Mouse (Mus musculus) neural tube, embryonic 14.5 days (tissue): ENCODE measurements around the gene Msl2. TPM values are rescaled to one million over a fixed set of nuclear protein-coding genes. Genes with fewer than 3 reads are reported as not detected.

Experiments used
- ATAC-seq: fragments of 200-750 bp; cut with Nextera tagmentation; 2 replicates; pipeline ENCODE4 v1.8.0; 2017; ENCODE audit warnings: low read depth, mild to moderate bottlenecking, moderate TSS enrichment, moderate library complexity
- H3K27ac ChIP-seq: fragments of 300-500 bp; sonication (generic); 2 replicates; pipeline ENCODE4 v1.5.1; 2014; ENCODE audit warnings: low read depth, mild to moderate bottlenecking, control low read depth, low read length, moderate library complexity, mixed read lengths
- H3K27me3 ChIP-seq: fragments of 300-500 bp; sonication (generic); 2 replicates; pipeline ENCODE4 v1.6.1; 2014; ENCODE audit warnings: low read length; ENCODE audit not compliant: control insufficient read depth, insufficient read depth
- H3K36me3 ChIP-seq: fragments of 300-500 bp; sonication (generic); 2 replicates; pipeline ENCODE4 v1.6.1; 2014; ENCODE audit warnings: low read length, mixed read lengths; ENCODE audit not compliant: control insufficient read depth, insufficient read depth
- H3K4me1 ChIP-seq: fragments of 300-500 bp; sonication (generic); 2 replicates; pipeline ENCODE4 v1.6.1; 2014; ENCODE audit warnings: low read length; ENCODE audit not compliant: control insufficient read depth, insufficient read depth
- H3K4me2 ChIP-seq: fragments of 300-500 bp; sonication (generic); 2 replicates; pipeline ENCODE4 v1.6.1; 2014; ENCODE audit warnings: mild to moderate bottlenecking, low read depth, low read length, control low read depth
- H3K4me3 ChIP-seq: fragments of 300-500 bp; sonication (generic); 2 replicates; pipeline ENCODE4 v1.5.1; 2014; ENCODE audit warnings: low read depth, low read length, control low read depth, mixed read lengths
- H3K9ac ChIP-seq: fragments of 300-500 bp; sonication (generic); replicated peaks from 2 replicates; pipeline ENCODE4 v1.6.1; 2014; ENCODE audit warnings: low read depth, mild to moderate bottlenecking, control low read depth, low read length, mixed read lengths
- H3K9me3 ChIP-seq: fragments of 300-500 bp; sonication (generic); 2 replicates; pipeline ENCODE4 v1.6.1; 2016; ENCODE audit warnings: low read length; ENCODE audit not compliant: control insufficient read depth
- WGBS: fragments of 180-500 bp; shearing (Covaris S2); extraction: QIAGEN DNeasy Blood & Tissue Kit; methylation state at CpG from one replicate; pipeline ENCODE4 v1.1.7; 2014; 5-methylcytosine and 5-hydroxymethylcytosine counted together
- polyA plus RNA-seq: library from polyadenylated mRNA; unstranded; fragments of >200 nt; fragmentation: Nextera tagmentation; extraction: Ambion mirVana; gene quantifications from 2 replicates; pipeline ENCODE4 v1.2.1, GENCODE M21; 2014

Msl2 gene
- polyA plus RNA-seq, 1 experiment from 2014 or later = 7.8 TPM

- no peak for ATAC-seq
- Histone ChIP-seq H3K27me3 (no peaks in the 10 kb centered on the region), H3K9ac (no peak overlapping the region), H3K4me3 (no peak overlapping the region), H3K9me3 (no peaks in the 10 kb centered on the region), H3K27ac (no peak overlapping the region), H3K4me1 (no peaks in the 10 kb centered on the region), H3K4me2 (no peak overlapping the region), H3K36me3 (0 out of 2 replicates have a peak, but pooled peaks cover 4% of the 10 kb centered on the region)
- WGBS = 80% methylated on average over 11 of the region's 11 CpGs
Observed at GRCm38 (mm10) chr9:101104931-101105330, 31.0 kb downstream of the Msl2 start.

- Histone ChIP-seq H3K27me3 (no peaks in the 10 kb centered on the region), H3K9ac (no peak overlapping the region), H3K27ac (no peak overlapping the region), H3K4me3 (no peak overlapping the region), H3K36me3 (0 out of 2 replicates have a peak, but pooled peaks cover 4% of the 10 kb centered on the region), H3K4me1 (no peaks in the 10 kb centered on the region), H3K9me3 (no peaks in the 10 kb centered on the region), H3K4me2 (no peak overlapping the region)
- ATAC-seq = no peak
- WGBS = 95% methylated on average over 6 of the region's 6 CpGs
Observed at GRCm38 (mm10) chr9:101105735-101106134, 31.8 kb downstream of the Msl2 start.

- Histone ChIP-seq H3K27me3 (no peaks in the 10 kb centered on the region), H3K4me2 (no peak overlapping the region), H3K27ac (no peak overlapping the region), H3K4me3 (no peak overlapping the region), H3K4me1 (no peaks in the 10 kb centered on the region), H3K36me3 (0 out of 2 replicates have a peak, but pooled peaks cover 4% of the 10 kb centered on the region), H3K9me3 (no peaks in the 10 kb centered on the region), H3K9ac (no peak overlapping the region)
- no peak for ATAC-seq
- WGBS = 80% methylated on average over 3 of the region's 3 CpGs
Observed at GRCm38 (mm10) chr9:101107386-101107785, 33.5 kb downstream of the Msl2 start.

DNA sequence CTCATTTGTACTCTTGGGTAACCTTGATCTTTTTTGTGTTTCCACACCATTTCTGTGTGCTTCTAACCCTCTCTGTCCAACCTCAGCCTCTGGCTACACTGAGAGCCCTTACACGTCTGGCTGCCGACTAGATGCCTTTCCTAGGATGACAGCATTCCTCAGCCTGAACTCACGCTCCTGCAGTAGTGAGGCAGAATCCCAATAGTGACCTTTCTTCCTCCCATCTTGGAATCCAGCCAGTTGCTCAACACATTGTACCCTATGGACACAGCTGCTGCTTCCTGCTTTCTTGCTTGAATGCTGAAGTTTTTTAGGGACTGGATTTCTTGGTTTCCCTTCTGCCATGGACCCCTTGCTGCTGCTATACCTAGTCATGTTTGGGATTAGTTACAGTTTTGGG, 36.1 kb downstream of the Msl2 start:
- Histone ChIP-seq H3K27me3 (no peaks in the 10 kb centered on the region), H3K4me1 (no peaks in the 10 kb centered on the region), H3K36me3 (0 out of 2 replicates have a peak, but pooled peaks cover under 1% of the 10 kb centered on the region), H3K27ac (no peak overlapping the region), H3K9me3 (no peaks in the 10 kb centered on the region), H3K4me3 (no peak overlapping the region), H3K9ac (no peak overlapping the region), H3K4me2 (no peak overlapping the region)
- ATAC-seq = no peak
- 39% methylated on average over 3 of the region's 3 CpGs for WGBS

DNA sequence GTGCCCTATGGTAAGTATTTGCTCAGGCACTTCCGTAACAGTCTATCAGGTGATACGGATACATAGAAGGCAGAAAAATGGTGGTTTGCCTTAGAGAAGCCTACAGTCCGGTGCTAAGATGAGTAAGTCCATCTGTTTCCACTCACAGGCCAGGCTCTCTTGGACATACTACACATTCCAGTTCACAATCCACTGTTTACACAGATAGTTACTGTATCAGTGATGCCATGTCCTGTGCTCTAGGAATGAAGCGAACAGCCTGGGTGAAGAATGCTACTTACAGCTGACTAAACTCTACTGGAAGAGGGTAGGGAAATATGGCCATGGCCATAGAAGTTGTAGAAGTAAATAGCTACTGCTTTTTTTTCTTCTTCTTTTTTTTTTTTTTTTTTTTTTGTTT, 39.4 kb downstream of the Msl2 start:
- Histone ChIP-seq H3K9me3 (no peaks in the 10 kb centered on the region), H3K27ac (no peak overlapping the region), H3K4me2 (no peak overlapping the region), H3K9ac (no peak overlapping the region), H3K36me3 (peaks cover 3% of the 10 kb centered on the region; the same call in 1 of the 2 replicates), H3K4me1 (no peaks in the 10 kb centered on the region), H3K4me3 (no peak overlapping the region), H3K27me3 (no peaks in the 10 kb centered on the region)
- no peak for ATAC-seq
- WGBS = 98% methylated on average over 4 of the region's 4 CpGs

- ATAC-seq = no peak
- no peaks in the 10 kb centered on the region for H3K4me1 ChIP-seq
- 93% methylated on average over 8 of the region's 8 CpGs for WGBS
- no peaks in the 10 kb centered on the region for H3K9me3 ChIP-seq
- peaks cover 3% of the 10 kb centered on the region; the same call in 1 of the 2 replicates for H3K36me3 ChIP-seq
- no peak overlapping the region for H3K27ac ChIP-seq
- H3K4me3 ChIP-seq = no peak overlapping the region
- H3K9ac ChIP-seq = no peak overlapping the region
- no peak overlapping the region for H3K4me2 ChIP-seq
- no peaks in the 10 kb centered on the region for H3K27me3 ChIP-seq
Observed at GRCm38 (mm10) chr9:101114182-101114884, 40.4 kb downstream of the Msl2 start.

DNA sequence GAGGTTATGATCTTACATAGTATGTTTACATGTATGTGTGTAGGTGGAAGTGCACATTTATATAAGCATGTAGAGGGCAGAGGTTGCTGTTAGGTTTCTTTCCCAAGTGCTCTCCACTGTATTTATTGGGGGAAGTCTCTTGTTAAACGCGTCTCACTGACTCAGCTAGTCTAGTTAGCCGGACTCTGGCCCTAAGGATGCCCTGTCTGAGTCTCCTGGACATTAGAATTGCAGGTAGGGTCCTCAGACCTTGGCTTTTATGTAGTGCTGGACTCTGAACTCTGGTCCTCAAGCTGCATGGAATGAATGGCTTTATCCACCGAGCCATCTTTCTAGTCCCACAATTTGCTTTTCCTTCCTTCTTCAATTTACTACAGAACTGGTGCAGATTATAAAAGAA, 69.7 kb downstream of the Msl2 start:
- Histone ChIP-seq H3K36me3 (0 out of 2 replicates have a peak, but pooled peaks cover 11% of the 10 kb centered on the region), H3K4me2 (no peak overlapping the region), H3K9ac (no peak overlapping the region), H3K4me3 (no peak overlapping the region), H3K27ac (no peak overlapping the region), H3K27me3 (no peaks in the 10 kb centered on the region), H3K9me3 (no peaks in the 10 kb centered on the region), H3K4me1 (no peaks in the 10 kb centered on the region)
- 94% methylated on average over 4 of the region's 4 CpGs for WGBS
- no peak for ATAC-seq

DNA sequence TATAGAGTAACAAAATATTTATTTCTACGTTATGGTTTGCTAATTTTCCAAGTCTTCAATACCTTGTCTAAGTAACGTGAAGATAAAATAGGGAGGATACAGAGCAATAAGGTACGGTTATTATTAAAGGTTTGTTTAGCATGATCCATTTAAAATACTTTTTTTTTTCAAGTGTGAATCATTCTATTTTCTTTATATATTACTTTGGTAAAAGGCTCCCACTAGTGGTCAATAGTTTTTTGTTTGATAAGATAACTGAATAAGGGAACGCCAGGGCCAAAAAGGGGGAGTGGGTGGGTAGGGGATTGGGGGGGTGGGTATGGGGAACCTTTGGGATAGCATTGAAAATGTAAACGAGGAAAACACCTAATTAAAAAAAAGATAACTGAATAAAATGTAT, 79.0 kb downstream of the Msl2 start:
- no peak overlapping the region for H3K4me3 ChIP-seq
- H3K4me1 ChIP-seq = no peaks in the 10 kb centered on the region
- H3K9ac ChIP-seq = no peak overlapping the region
- H3K9me3 ChIP-seq = no peaks in the 10 kb centered on the region
- no peak overlapping the region for H3K4me2 ChIP-seq
- H3K36me3 ChIP-seq = no peaks in the 10 kb centered on the region
- H3K27ac ChIP-seq = no peak overlapping the region
- H3K27me3 ChIP-seq = no peaks in the 10 kb centered on the region
- WGBS = 79% methylated on average over 5 of the region's 5 CpGs
- no peak for ATAC-seq
